Mouse (Mus musculus) G1E (cell line): Measurements from ENCODE around the gene Cep41.

Source experiments
- CTCF ChIP-seq: IDR thresholded peaks from 2 replicates; pipeline ENCODE4 v1.5.1; 2012; ENCODE audit warnings: low read depth, low read length, inconsistent platforms, mixed read lengths
- GATA1 ChIP-seq: IDR thresholded peaks from 2 replicates; pipeline ENCODE4 v1.6.1; 2012; ENCODE audit warnings: borderline replicate concordance, low read length, inconsistent platforms, mixed read lengths
- GATA2 ChIP-seq: IDR thresholded peaks from 2 replicates; pipeline ENCODE4 v1.6.1; 2012; ENCODE audit warnings: low read depth, low read length, inconsistent platforms, borderline replicate concordance
- POLR2AphosphoS5 ChIP-seq: IDR thresholded peaks from 2 replicates; pipeline ENCODE4 v1.6.1; 2012; ENCODE audit warnings: low read depth, low read length, inconsistent platforms; ENCODE audit not compliant: insufficient replicate concordance
- TAL1 ChIP-seq: conservative IDR thresholded peaks from 2 replicates; pipeline ENCODE4 v1.6.1; 2012; ENCODE audit warnings: low read depth, low read length, inconsistent platforms, mixed read lengths

DNA sequence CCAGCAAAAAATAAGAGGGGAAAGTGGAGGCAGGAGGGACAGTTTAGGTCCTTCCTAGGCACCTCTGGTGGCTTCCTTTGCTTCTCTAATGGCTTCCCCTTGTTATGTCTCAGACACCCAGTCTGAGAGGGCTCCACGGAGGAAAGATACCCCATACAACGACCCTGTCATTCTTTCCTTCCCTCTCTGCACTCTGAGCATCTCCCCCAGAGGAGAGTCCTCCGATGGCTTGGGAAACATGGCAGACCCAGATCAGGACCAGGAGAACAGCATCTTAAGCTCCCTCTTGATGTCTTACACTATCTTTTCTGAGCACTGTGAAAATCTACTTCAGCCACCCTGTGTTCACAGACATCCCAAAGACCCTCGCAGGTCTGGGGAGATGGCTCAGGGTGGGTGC is 77.8 kb downstream of the Cep41 start:
- TF ChIP-seq CTCF, result no peak
- TF ChIP-seq TAL1, result no peak
- no peak for TF ChIP-seq GATA1
- no peak for TF ChIP-seq POLR2AphosphoS5
- no peak for TF ChIP-seq GATA2
